Mouse (Mus musculus): Measurements from ENCODE around the gene Rnf115.

- TF ChIP-seq POLR2A (IDR thresholded peaks at IDR 0.05; ENCODE audit: extremely low read depth, insufficient read depth, low read length): no peak
- TF ChIP-seq CTCF (IDR thresholded peaks at IDR 0.05; ENCODE audit: low read depth, low read length): no peak
Measured at GRCm38 (mm10) chr3:96824614-96825013, 97.2 kb downstream of the Rnf115 start.
